Mouse (Mus musculus): ENCODE measurements around the gene Dirc2. TPM values are rescaled to one million over a fixed set of nuclear protein-coding genes. Genes with fewer than 3 reads are reported as not detected.

The Dirc2 gene
- 10 to 100 TPM; 78.9 to 81.1 TPM for total RNA-seq (2021)
- long read RNA-seq, experiment 1, full-length matches to known transcripts: 123 of 136 reads
- long read RNA-seq, experiment 1, partial matches to known transcripts: 4 of 136 reads
- long read RNA-seq, experiment 1, other reads (novel, unspliced or antisense): 9 of 136 reads
- long read RNA-seq, experiment 2, full-length matches to known transcripts: 132 of 140 reads
- long read RNA-seq, experiment 2, partial matches to known transcripts: 2 of 140 reads
- long read RNA-seq, experiment 2, other reads (novel, unspliced or antisense): 6 of 140 reads

GRCm38 (mm10) chr16:35768785-35769642 lies at the start of gene Dirc2:
Gene Dirc2 (minus strand): TSS chr16:35769356.
- intact Hi-C loops (cut with DNase I): no loop called here
- DNase-seq (ENCODE audit: low spot score in 2 of 2): peak; percentile 40 to 68

GRCm38 (mm10) chr16:35817255-35818089 lies 48.3 kb upstream of the Dirc2 start:
- peak; percentile 82 to 87 for DNase-seq (ENCODE audit: low spot score in 2 of 2)
- intact Hi-C loops (cut with DNase I): loop anchor here (2.0 to 5.0 kb wide), 2 partner anchors 83 to 275 kb away; partner anchors contain the start of gene Sema5b

GRCm38 (mm10) chr16:35813119-35813518 lies 44.0 kb upstream of the Dirc2 start:
- intact Hi-C loops (cut with DNase I): loop anchor here (5.0 kb wide), 1 partner anchor 491 kb away; no protein-coding TSS in a partner anchor

DNA sequence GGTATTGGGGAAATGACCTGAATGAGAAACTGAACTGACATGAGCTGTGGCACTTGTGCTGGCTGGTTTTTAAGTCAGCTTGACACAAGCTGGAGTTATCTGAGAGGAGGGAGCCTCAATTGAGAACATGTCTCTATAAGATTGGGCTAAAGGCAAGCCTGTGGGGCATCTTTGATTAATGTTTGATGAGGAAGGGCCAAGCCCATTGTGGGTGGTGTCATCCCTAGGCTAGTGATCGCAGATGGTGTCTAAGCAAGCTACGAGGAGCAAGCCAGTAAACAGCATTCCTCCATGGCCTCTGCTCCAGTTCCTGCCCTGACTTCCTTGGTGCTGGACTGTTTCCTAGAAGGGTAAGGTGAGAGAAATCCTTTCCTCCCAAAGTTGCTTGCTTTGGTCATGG lies 39.7 kb upstream of the Dirc2 start:
- intact Hi-C loops (cut with DNase I): no loop called here
- DNase-seq (ENCODE audit: low spot score in 2 of 2): no peak

More at GRCm38 (mm10) chr16:35813119-35813518, 44.0 kb upstream of the Dirc2 start:
- DNase-seq (ENCODE audit: low spot score in 2 of 2): no peak

DNA sequence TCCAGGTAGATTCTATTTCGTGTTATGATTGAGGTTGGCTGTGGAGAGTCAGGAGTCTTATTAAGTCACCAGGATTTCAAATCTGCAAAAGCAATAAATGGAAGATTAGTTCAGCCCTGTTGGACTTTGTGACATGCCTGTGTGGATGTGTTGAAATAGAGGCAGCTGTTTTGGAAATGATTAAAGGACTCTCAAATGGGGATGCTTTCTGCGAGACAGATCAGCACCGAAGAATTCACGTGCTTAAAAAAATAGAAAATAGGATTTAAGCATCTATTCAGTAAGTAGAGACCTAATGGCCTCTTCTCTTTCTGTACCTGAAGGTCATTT lies 38.5 kb upstream of the Dirc2 start:
- intact Hi-C loops (cut with DNase I): no loop called here
- DNase-seq (ENCODE audit: low spot score in 2 of 2): no peak

DNA sequence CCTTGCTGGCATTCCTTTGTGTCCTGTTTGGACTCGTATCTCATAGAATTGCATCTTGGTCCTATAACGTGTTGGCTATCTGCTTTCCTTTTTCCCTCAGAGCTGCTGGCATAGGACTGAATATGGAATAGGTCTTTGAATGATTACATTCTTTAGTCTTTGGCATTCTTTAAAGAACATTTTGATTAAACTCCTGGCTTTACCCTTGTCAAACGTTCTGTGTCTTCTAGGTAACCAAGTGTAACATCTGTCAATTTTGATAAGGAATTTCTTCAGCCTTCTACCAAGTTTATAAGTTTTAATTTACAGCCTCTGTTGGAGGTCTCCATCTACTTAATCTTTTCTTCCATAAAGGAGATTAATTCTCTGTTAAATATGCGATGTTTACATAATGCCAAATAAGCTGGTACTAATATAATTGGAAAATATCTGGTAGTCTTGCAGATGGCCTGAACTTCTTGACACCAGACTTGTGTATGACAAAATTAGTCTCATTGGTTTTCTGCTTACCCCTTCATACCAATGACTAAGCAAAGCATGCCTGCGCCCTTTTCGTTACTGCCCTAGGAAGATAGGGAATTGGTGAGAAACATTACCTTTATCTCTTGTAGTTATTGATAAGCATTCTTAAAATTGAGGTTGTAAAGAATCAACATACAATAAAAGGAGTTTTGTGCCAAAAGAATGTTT lies 38.0 kb upstream of the Dirc2 start:
- no peak for DNase-seq (ENCODE audit: low spot score in 2 of 2)
- intact Hi-C loops (cut with DNase I): no loop called here

- intact Hi-C loops (cut with DNase I): no loop called here
- no peak for DNase-seq (ENCODE audit: low spot score in 2 of 2)
These were observed 34.6 kb upstream of the Dirc2 start for GRCm38 (mm10) chr16:35803723-35804122.

GRCm38 (mm10) chr16:35802163-35802562 lies 33.0 kb upstream of the Dirc2 start:
- no peak for DNase-seq (ENCODE audit: low spot score in 2 of 2)
- intact Hi-C loops (cut with DNase I): no loop called here

DNA sequence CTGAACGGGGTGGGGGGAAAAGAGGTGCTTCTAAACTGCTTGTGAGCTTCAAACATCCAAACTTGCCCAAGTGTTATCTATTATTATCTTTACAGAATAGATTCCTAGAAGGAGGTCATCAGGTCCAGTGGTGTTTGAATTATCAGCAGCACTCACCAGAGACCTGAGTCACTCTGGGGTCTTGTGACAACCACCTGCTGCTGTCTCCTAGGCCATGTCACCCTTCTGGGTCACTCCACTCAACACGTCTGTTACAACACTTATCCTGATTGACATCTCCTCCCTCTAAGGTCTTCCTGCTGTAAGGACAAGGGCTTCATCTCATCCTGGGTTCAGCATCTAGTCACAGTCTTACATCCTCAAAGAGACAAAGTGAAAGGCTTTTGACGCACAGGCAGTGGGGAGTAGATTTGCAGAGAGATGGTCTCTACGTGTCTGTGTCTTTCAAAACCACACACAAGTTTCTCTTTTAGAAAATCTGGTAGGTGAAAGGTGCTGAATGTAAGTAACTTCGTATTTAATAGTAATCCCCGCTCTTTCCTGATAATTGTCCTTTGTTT lies 22.9 kb upstream of the Dirc2 start:
- intact Hi-C loops (cut with DNase I): no loop called here

DNA sequence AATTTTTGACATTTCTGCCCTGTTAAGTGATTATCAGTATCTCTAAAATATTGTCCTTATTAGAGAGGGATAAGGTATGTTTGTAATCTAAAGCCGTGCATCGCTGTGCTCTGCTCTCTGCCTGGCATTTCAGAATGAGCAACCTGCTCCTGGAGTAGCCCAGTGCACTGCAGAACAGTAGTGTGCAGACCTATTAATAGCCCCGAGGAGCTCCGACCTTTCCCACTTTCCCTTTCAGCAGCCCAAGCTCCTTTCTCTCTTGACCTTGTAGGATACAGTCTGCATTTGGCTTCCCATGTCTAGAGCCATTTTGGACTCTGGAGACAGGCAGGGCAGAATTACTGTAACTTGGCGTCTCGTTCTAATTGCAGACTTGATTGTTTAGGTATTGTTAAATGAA lies 19.2 kb upstream of the Dirc2 start:
- intact Hi-C loops (cut with DNase I): no loop called here
- DNase-seq (ENCODE audit: low spot score in 2 of 2): no peak

More for the DNA sequence above, 22.9 kb upstream of the Dirc2 start:
- no peak for DNase-seq (ENCODE audit: low spot score in 2 of 2)

- DNase-seq (ENCODE audit: low spot score in 2 of 2): no peak
- intact Hi-C loops (cut with DNase I): no loop called here
These were observed 18.5 kb upstream of the Dirc2 start for GRCm38 (mm10) chr16:35787568-35788189.

DNA sequence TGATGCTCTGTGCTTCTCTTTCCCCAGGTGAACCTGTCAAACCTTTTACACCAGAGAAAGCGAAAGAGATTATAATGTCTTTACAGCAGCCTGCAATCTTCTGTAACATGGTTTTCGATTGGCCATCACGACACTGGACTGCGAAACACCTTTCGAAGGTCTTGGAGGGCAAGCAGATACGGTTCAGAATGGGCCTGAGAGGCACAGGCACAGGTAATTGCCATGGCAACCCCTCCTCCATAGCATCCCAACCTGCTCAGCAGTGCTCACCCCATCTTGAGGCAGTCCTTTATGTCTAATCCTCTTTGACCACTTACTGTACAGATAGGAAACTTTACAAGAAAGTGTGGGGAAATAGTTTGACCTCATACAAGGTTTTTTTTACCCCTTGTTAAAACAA lies 18.0 kb upstream of the Dirc2 start:
- no peak for DNase-seq (ENCODE audit: low spot score in 2 of 2)
- intact Hi-C loops (cut with DNase I): no loop called here

DNA sequence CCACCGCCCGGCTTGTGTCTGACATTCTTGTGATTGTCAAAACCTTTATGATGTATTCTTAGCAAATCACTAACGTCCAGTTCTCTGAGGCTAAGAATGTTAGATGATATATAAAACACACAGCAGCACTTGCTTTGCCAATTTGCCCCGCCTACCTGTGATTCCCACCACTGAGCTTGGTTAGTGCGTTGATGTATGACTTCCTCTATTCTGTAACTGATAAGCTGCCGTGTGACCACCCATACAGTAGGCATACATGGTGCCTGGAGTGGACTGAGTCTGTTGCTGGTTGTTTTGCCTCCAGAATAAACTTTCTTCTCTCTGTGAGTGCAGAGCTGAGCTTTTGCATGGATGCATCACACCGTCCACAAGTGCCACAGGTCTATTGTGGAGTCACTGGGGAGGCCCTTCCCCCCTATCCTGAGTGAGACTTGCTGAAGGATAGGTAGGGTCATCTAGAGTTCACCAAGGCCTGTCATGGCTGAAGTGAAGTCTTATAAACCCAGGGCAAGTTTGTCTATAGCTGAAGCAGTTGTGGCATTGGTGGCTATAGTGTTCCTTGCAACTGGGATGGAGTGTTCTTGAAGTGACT lies 15.1 kb upstream of the Dirc2 start:
- intact Hi-C loops (cut with DNase I): no loop called here

DNA sequence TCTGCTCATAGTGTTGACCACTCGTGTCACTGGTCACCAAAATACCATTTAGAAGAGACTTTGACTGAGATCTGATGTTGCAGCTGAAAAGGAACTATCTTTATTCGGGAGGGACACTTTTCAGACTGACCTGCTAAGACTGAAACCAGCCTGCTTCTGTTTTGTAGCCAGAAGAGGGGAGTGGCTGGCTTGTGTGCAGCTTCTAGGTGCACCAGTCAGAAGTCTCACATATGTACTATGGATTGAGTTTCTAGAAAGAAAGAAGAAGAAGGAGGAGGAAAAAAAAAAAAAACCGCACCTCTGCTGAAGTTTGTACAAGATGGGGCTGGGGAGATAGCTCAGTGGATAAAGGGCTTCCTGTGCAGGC lies 14.0 kb upstream of the Dirc2 start:
- intact Hi-C loops (cut with DNase I): no loop called here
- no peak for DNase-seq (ENCODE audit: low spot score in 2 of 2)

More for the DNA sequence above, 15.1 kb upstream of the Dirc2 start:
- no peak for DNase-seq (ENCODE audit: low spot score in 2 of 2)

GRCm38 (mm10) chr16:35782451-35783206 lies 13.5 kb upstream of the Dirc2 start:
- intact Hi-C loops (cut with DNase I): no loop called here
- DNase-seq (ENCODE audit: low spot score in 2 of 2): no peak

GRCm38 (mm10) chr16:35781651-35782050 lies 12.5 kb upstream of the Dirc2 start:
- no peak for DNase-seq (ENCODE audit: low spot score in 2 of 2)
- intact Hi-C loops (cut with DNase I): no loop called here

- DNase-seq (ENCODE audit: low spot score in 2 of 2): no peak
- intact Hi-C loops (cut with DNase I): no loop called here
These were observed 11.9 kb upstream of the Dirc2 start for GRCm38 (mm10) chr16:35781096-35781495.

- DNase-seq (ENCODE audit: low spot score in 2 of 2): no peak
- intact Hi-C loops (cut with DNase I): no loop called here
These were observed 10.5 kb upstream of the Dirc2 start for GRCm38 (mm10) chr16:35779681-35780080.
